Mouse (Mus musculus): ENCODE results near the gene Gm8677. TPM values are rescaled to one million over a fixed set of nuclear protein-coding genes. Genes with fewer than 3 reads are reported as not detected.
"Not testable (repeated sequence)": the region's sequence is repeated elsewhere in the genome, so short reads cannot be mapped to it uniquely, and the experiment has no call there.

The Gm8677 gene
- total RNA-seq (2021): not detected
- long read RNA-seq, experiment 1: 0 reads
- long read RNA-seq, experiment 2: 0 reads

DNA sequence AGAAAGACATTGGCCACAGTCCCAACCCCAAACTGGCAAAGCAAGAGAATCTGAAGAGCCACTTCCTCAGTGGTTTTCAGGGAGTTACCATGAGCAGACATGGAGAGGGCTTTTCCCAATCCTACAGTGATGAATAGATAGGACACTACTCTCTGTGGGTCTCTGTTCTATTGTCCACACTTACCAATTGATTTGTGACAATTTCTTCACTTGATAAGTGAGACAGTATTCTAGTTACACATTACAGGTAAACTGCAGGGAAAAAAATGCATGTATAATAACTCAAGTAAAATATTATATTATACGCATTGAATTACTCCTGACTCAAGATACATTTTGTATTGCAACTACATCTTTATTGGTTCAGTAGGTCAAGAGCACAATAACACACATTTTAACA lies at the start of gene Gm8677:
Gm8677 (minus strand) TSS at position 101 of the 400 bp plus-strand sequence.
- DNase-seq (ENCODE audit: low spot score in 2 of 2): not testable (repeated sequence)

DNA sequence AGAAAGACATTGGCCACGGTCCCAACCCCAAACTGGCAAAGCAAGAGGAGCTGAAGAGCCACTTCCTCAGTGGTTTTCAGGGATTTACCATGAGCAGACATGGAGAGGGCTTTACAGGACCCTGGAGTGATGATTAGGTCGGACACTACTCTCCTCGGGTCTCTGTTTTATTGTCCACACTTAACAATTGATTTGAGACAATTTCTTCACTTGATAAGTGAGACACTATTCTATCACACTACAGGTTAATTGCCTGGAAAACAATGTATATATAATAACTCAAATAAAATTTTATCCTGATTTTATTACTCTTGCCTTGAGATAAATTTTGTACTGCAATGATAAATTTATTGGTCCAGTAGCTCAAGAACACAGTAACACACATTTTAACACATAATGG lies 30.6 kb upstream of the Gm8677 start, which contains the start of gene Gm4201:
Gm4201 (minus strand) TSS at position 101 of the 400 bp plus-strand sequence.
- not testable (repeated sequence) for DNase-seq (ENCODE audit: low spot score in 2 of 2)

DNA sequence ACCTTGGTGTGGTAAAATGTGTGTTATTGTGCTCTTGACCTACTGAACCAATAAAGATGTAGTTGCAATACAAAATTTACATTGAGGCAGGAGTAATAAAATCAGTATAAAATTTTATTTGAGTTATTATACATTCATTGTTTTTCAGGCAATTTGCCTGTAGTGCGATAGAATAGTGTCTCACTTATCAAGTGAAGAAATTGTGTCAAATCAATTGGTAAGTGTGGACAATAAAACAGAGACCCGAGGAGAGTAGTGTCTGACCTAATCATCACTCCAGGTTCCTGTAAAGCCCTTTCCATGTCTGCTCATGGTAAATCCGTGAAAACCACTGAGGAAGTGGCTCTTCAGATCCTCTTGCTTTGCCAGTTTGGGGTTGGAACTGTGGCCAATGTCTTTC lies 12.0 kb downstream of the Gm8677 start, which contains the start of gene Vmn1r152:
Vmn1r152 (plus strand) TSS at position 301 of the 400 bp plus-strand sequence.
- DNase-seq (ENCODE audit: low spot score in 2 of 2): not testable (repeated sequence)

DNA sequence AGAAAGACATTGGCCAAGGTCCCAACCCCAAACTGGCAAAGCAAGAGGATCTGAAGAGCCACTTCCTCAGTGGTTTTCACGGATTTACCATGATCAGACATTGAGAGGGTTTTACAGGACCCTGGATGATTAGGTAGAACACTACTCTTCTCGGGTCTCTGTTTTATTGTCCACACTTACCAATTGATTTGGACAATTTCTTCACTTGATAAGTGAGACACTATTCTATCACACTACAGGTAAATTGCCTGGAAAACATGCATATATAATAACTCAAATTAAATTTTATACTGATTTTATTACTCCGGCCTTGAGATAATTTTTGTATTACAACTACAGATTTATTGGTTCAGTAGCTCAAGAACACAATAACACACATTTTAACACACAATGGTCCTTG lies 35.1 kb downstream of the Gm8677 start, which contains the start of gene Vmn1r151:
Vmn1r151 (minus strand) TSS at position 101 of the 400 bp plus-strand sequence.
- not testable (repeated sequence) for DNase-seq (ENCODE audit: low spot score in 2 of 2)

Other genes starting within 250 kb of the Gm8677 start
- not detected for gene Gm4187, start 205.2 kb downstream of the Gm8677 start, total RNA-seq (2021)
- gene Gm8660, start 163.8 kb downstream of the Gm8677 start, total RNA-seq (2021): not detected
- not detected for gene Vmn1r148, start 121.3 kb downstream of the Gm8677 start, total RNA-seq (2021)
- not detected for gene Vmn1r149, start 96.7 kb downstream of the Gm8677 start, total RNA-seq (2021)
- not detected for gene Gm10665, start 70.8 kb downstream of the Gm8677 start, total RNA-seq (2021)
- not detected for gene Vmn1r151, start 35.2 kb downstream of the Gm8677 start, total RNA-seq (2021)
- not detected for gene Vmn1r152, start 11.9 kb downstream of the Gm8677 start, total RNA-seq (2021)
- not detected for gene Gm4201, start 30.5 kb upstream of the Gm8677 start, total RNA-seq (2021)
- not detected for gene Gm4565, start 53.2 kb upstream of the Gm8677 start, total RNA-seq (2021)
- gene Vmn1r155, start 123.1 kb upstream of the Gm8677 start, total RNA-seq (2021): not detected
- gene Gm8693, start 157.4 kb upstream of the Gm8677 start, total RNA-seq (2021): not detected
- not detected for gene Gm4567, start 184.8 kb upstream of the Gm8677 start, total RNA-seq (2021)
- not detected for gene Vmn1r157, start 226.8 kb upstream of the Gm8677 start, total RNA-seq (2021)

All from adrenal gland, postnatal 4 days (tissue).